Mouse (Mus musculus) bone marrow, adult 2 months (tissue): ENCODE measurements around the gene Gm20481.

ENCODE experiments used
- CTCF ChIP-seq: fragments of 200-500 bp; IDR thresholded peaks from 2 replicates; pipeline ENCODE4 v1.5.1; 2011; ENCODE audit warnings: low read length, control low read depth; ENCODE audit not compliant: control insufficient read depth, insufficient read depth
- POLR2A ChIP-seq: fragments of 200-500 bp; IDR thresholded peaks from 2 replicates; pipeline ENCODE4 v1.6.1; 2011; ENCODE audit warnings: low read depth, mild to moderate bottlenecking, control low read depth, low read length, borderline replicate concordance; ENCODE audit not compliant: control insufficient read depth

DNA sequence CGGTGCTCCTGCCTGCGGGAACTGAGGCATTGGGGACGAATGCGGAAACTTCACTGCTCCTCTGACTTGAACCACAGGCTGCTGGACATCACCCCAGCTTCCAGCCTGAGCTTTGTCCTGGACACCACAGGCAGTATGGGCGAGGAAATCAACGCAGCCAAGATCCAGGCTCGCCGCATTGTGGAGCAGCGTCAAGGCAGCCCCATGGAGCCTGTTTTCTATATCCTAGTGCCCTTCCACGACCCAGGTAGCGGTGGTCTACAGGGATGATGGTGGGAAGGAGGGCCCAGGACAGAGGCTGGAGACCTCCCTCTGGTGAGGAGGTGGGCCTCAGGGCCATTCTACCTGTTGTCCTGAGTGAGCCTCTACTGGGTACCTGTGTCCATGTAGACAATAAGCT is 50.2 kb downstream of the Gm20481 start:
- TF ChIP-seq CTCF (no peak), POLR2A (no peak)
